Mouse (Mus musculus): Measurements from ENCODE around the gene Gm12695.

Gene Gm12695

GRCm38 (mm10) chr4:96697511-96698217 is 87.3 kb downstream of the Gm12695 start:
- DNase-seq (ENCODE audit: low spot score): no peak

- DNase-seq (ENCODE audit: low spot score): no peak
Measured at GRCm38 (mm10) chr4:96696614-96697360, 88.2 kb downstream of the Gm12695 start.

GRCm38 (mm10) chr4:96687358-96687803 is 97.6 kb downstream of the Gm12695 start:
- DNase-seq (ENCODE audit: low spot score): no peak

- no peak for DNase-seq (ENCODE audit: low spot score)
Measured at GRCm38 (mm10) chr4:96683474-96683873, 101.5 kb downstream of the Gm12695 start.

GRCm38 (mm10) chr4:96680966-96681365 is 104.0 kb downstream of the Gm12695 start:
- no peak for DNase-seq (ENCODE audit: low spot score)

GRCm38 (mm10) chr4:96680233-96680632 is 104.8 kb downstream of the Gm12695 start:
- no peak for DNase-seq (ENCODE audit: low spot score)

All from ovary, adult 18-20 months (tissue).